Mouse (Mus musculus) layer of hippocampus, adult 2 months (tissue): ENCODE results near the gene Stard10. TPM values are rescaled to one million over a fixed set of nuclear protein-coding genes. Genes with fewer than 3 reads are reported as not detected.
A peak's percentile ranks its signal among the peaks of the same experiment; 100 is the strongest.

Experiments used
- DNase-seq, 2 experiments: peaks; one replicate each; pipeline ENCODE4 v3.0.0; 2022; ENCODE audit warnings: low spot score in 2 of 2
- H3K27ac ChIP-seq: fragments of 200-600 bp; 2 replicates; pipeline ENCODE4 v1.8.1; 2022
- H3K4me3 ChIP-seq: fragments of 200-600 bp; 2 replicates; pipeline ENCODE4 v1.8.1; 2022; ENCODE audit warnings: mild to moderate bottlenecking
- CTCF ChIP-seq: fragments of 200-600 bp; conservative IDR thresholded peaks from 2 replicates; pipeline ENCODE4 v1.8.1; 2022; ENCODE audit warnings: antibody characterized with exemption, mild to moderate bottlenecking, moderate library complexity
- total RNA-seq, 2 experiments: library from RNA; stranded (reverse); gene quantifications; 2 replicates each; pipeline ENCODE4 v1.2.3; 2021

Gene Stard10
- total RNA-seq, 2 experiments from 2014 or later, result 23.6 to 24.6 TPM

- Histone ChIP-seq H3K27ac (no peak overlapping the region), H3K4me3 (no peak overlapping the region)
- DNase-seq, result no peak
- no peak for TF ChIP-seq CTCF
Measured at GRCm38 (mm10) chr7:101373082-101373481, 56.2 kb downstream of the Stard10 start.

GRCm38 (mm10) chr7:101374155-101374554 is 57.3 kb downstream of the Stard10 start:
- no peak overlapping the region for H3K27ac ChIP-seq
- TF ChIP-seq CTCF, result peak; percentile 80
- peak; percentile 35 to 68 for DNase-seq
- H3K4me3 ChIP-seq, result no peak overlapping the region

GRCm38 (mm10) chr7:101376701-101377340 is 59.9 kb downstream of the Stard10 start:
- no peak for TF ChIP-seq CTCF
- peak; percentile 26 to 36 for DNase-seq
- Histone ChIP-seq H3K27ac (no peak overlapping the region), H3K4me3 (no peak overlapping the region)

- TF ChIP-seq CTCF, result no peak
- Histone ChIP-seq H3K4me3 (no peak overlapping the region), H3K27ac (peak overlapping the region; percentile 59)
- DNase-seq, result no peak
Measured at GRCm38 (mm10) chr7:101377741-101378262, 60.9 kb downstream of the Stard10 start.

- Histone ChIP-seq H3K4me3 (peak overlapping the region; percentile 18; the same call in 1 of the 2 replicates), H3K27ac (peak overlapping the region; percentile 59)
- TF ChIP-seq CTCF, result no peak
- no peak for DNase-seq
Measured at GRCm38 (mm10) chr7:101378285-101378684, 61.4 kb downstream of the Stard10 start.

- no peak overlapping the region for H3K4me3 ChIP-seq
Measured at GRCm38 (mm10) chr7:101378796-101379465, 62.0 kb downstream of the Stard10 start.

GRCm38 (mm10) chr7:101379732-101380131 is 62.8 kb downstream of the Stard10 start:
- no peak for TF ChIP-seq CTCF
- no peak for DNase-seq
- H3K27ac ChIP-seq, result no peak overlapping the region
- no peak overlapping the region for H3K4me3 ChIP-seq

More at GRCm38 (mm10) chr7:101378796-101379465, 62.0 kb downstream of the Stard10 start:
- TF ChIP-seq CTCF, result no peak
- no peak for DNase-seq
- H3K27ac ChIP-seq, result no peak overlapping the region

GRCm38 (mm10) chr7:101381512-101381911 is 64.6 kb downstream of the Stard10 start:
- no peak for DNase-seq
- Histone ChIP-seq H3K27ac (no peak overlapping the region), H3K4me3 (no peak overlapping the region)
- no peak for TF ChIP-seq CTCF

GRCm38 (mm10) chr7:101382378-101382777 is 65.5 kb downstream of the Stard10 start:
- no peak overlapping the region for H3K4me3 ChIP-seq
- no peak for DNase-seq
- H3K27ac ChIP-seq, result peak overlapping the region; percentile 53
- TF ChIP-seq CTCF, result peak; percentile 60

- DNase-seq, result no peak
- H3K27ac ChIP-seq, result 0 out of 2 replicates have a peak overlapping the region, but pooled peaks have one; percentile 10
- no peak for TF ChIP-seq CTCF
- no peak overlapping the region for H3K4me3 ChIP-seq
Measured at GRCm38 (mm10) chr7:101383756-101384155, 66.9 kb downstream of the Stard10 start.

GRCm38 (mm10) chr7:101384931-101385330 is 68.0 kb downstream of the Stard10 start:
- Histone ChIP-seq H3K27ac (peak overlapping the region; percentile 18; the same call in 1 of the 2 replicates), H3K4me3 (no peak overlapping the region)
- no peak for DNase-seq
- no peak for TF ChIP-seq CTCF

GRCm38 (mm10) chr7:101385331-101385733 is 68.4 kb downstream of the Stard10 start:
- no peak for TF ChIP-seq CTCF
- no peak overlapping the region for H3K4me3 ChIP-seq
- H3K27ac ChIP-seq, result no peak overlapping the region
- no peak for DNase-seq

GRCm38 (mm10) chr7:101385866-101386452 is 69.1 kb downstream of the Stard10 start:
- Histone ChIP-seq H3K4me3 (no peak overlapping the region), H3K27ac (no peak overlapping the region)
- DNase-seq, result no peak
- no peak for TF ChIP-seq CTCF

- no peak overlapping the region for H3K27ac ChIP-seq
- H3K4me3 ChIP-seq, result no peak overlapping the region
- no peak for DNase-seq
- TF ChIP-seq CTCF, result no peak
Measured at GRCm38 (mm10) chr7:101389256-101389655, 72.4 kb downstream of the Stard10 start.
